Mouse (Mus musculus) CD4-positive helper T cell, adult 2 months (primary cell): ENCODE results near the gene BC067074.
"Not testable (repeated sequence)": the region's sequence is repeated elsewhere in the genome, so short reads cannot be mapped to it uniquely, and the experiment has no call there.

Experiments
- DNase-seq: peaks from one replicate; pipeline ENCODE4 v3.0.0-alpha.2; 2012; ENCODE audit warnings: low read depth, missing footprints, low spot score

The BC067074 gene

GRCm38 (mm10) chr13:113292975-113293706 lies at the start of gene BC067074:
Gene BC067074, plus strand, starts transcription at chr13:113293159.
- DNase-seq = no peak

- peak; percentile 58 for DNase-seq
Observed at GRCm38 (mm10) chr13:113245025-113245424, 47.9 kb upstream of the BC067074 start.

- not testable (repeated sequence) for DNase-seq
Observed at GRCm38 (mm10) chr13:113252580-113252979, 40.4 kb upstream of the BC067074 start.

DNA sequence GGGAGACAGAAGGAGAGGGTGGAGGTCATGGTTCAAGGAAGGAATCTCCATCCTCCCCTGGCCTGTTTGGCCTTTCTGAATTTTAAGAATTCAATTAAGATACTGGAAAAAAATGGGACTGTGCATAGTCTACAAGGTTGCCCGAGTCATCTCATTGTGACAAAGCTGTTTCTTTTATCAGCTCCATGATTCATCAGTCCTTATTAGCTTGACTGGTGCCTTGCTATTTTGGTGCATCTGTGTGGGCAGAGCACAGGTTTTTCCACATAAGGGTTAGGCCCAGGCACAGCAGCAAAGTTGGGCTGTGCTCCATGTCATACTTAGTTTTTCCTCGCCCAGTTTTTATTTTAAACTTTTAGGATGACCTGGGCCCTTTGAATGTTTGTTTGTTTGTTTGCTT lies 36.2 kb upstream of the BC067074 start:
- no peak for DNase-seq

GRCm38 (mm10) chr13:113257190-113257589 lies 35.8 kb upstream of the BC067074 start:
- DNase-seq = peak; percentile 23

DNA sequence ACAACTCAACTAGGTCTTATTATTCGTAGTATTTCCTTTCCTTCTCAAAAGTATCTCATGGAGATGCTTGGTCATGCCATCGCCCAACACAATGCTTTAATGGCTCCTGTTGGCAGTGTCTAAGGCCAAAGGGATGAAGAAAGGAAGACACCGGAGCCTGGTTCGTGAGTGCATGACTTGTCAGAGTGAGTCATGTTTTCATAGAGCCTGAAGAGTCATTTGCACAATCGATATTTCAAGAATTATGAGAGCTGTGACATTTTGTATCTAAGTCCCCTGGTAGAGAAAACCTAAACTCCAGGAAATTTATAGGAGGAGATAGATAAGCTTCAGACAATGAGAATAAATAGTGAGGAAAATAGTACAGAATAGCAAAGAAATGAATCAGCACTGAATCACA lies 33.7 kb upstream of the BC067074 start:
- DNase-seq = no peak

DNA sequence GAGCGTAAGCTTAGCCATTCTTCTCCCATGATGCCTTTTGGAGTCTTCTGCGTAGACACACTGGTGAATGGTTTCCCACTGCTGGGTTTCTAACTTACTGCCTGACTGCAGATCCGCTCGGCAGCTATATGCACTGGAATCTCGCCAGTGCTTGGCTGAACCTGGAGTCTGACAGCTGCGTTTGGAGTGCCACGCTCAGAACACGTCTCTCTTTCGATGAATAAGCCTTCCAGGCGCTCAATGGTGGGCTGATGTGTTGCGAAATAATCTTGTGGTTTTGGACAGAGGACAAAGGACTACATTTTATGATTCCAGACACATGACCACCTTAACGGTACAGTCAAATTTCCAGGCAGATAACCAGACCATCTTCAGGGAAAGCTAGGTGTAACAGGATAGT lies 30.1 kb upstream of the BC067074 start:
- no peak for DNase-seq

GRCm38 (mm10) chr13:113265257-113265656 lies 27.7 kb upstream of the BC067074 start:
- peak; percentile 26 for DNase-seq

- peak; percentile 63 for DNase-seq
Observed at GRCm38 (mm10) chr13:113266495-113266951, 26.4 kb upstream of the BC067074 start.

- no peak for DNase-seq
Observed at GRCm38 (mm10) chr13:113267204-113267603, 25.8 kb upstream of the BC067074 start.

DNA sequence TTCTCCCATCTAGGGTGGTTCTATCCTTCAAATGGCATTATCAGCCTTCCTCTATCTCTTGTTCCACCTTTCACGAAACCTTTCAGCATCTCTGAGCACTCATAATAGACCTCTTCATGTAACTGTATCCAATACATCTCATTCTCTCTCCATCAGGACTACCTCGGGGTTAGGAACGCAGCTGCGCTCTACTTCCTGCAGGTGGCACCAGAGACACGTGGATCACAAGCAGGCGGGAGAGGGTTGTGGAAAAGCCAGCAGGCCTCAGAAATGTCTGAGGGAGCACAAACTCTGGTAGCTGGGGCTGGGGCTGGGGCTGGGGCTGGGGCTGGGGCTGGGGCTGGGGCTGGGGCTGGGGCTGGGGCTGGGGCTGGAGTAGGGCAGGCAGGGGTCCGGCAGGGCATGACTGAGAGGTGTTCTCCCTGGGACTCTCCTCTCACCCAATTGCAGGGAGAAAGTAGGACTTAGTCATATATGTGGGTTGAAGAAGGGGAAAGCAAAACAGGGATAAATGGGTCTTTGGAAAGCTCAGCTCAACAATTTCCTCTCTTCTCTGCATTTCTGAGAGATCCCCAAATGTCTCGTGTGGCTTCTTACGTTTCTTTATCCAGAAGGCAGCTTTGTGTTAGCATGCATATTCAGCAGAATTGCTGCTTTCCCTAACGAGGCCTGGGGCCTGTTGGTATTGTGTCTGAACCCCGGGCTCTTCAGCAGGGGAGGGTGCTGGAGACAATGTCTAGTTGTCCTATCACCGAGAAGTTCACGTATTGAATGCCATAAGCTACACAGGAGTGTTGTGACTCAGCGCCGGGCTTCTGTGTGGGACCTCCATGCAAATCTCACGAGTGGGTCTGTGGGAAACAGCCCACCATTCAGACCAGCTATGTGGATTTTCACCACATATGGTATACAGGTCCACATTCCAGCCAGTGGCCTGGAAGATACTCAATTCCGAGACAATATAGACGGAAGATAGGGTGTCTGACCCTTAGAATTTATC lies 22.9 kb upstream of the BC067074 start:
- peak; percentile 65 for DNase-seq

DNA sequence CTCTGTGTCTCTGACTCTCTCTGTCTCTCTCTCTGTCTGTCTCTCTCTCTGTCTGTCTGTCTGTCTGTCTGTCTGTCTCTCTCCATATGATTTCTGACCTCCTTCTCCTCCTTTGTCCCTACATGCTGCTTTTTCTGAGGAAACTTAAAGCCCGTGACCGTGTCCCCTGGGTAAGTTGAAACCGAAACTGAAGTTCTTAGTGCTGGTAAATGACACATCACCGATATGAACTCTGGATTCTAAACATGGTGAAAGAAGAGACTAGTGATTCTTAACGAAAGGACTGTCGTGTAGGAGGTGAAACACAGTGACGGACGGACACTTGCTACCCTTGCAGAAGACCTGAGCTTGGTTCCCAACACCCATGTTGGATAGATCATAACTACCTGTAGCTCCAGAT lies 21.8 kb upstream of the BC067074 start:
- peak; percentile 35 for DNase-seq

GRCm38 (mm10) chr13:113287141-113287540 lies 5.8 kb upstream of the BC067074 start:
- no peak for DNase-seq

DNA sequence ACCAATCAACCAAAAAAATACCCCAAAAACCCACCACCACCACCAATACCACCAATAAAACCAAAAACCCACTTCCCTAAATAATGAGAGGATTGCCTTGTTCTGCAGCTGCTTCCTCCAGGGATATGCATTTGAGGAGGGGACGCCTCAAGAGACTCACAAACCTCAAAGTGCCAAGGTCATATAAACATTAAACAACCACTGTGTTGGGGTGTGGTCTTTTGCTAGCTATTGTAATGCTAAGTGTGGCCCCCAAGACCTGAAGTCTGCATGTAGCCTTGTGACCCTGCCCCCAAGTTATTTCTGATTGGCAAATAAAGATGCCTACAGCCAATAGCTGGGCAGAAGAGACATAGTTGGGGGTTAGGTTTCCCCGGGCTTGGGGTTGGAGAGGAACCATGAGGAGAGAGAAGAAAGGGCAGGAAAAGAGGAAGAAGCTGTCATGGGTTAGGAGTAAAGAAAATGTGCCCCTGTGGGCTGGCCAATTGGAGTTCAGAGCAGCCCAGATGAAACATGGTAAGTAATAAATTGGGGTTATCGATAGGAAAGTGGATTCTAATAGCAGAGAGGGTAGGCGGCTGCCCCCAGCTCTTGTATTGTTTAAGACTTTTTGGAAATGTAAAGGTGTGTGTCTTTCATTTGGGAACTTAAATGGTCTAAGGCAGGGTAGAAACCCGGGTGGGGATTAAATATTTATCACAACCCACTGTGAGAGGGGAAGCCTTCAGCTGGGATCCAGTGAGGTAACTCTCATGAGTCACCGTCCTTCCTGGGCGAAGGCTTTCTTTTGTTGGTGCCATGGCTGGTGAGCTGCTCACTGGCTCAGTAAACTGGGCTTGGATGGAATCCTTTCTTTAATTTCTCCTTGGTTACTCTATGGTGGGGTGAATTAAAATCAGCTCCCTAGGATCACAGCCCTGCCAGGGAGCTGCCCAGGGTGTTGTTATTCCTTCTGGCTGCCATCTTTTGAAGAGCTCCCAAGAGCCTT lies 4.5 kb upstream of the BC067074 start:
- DNase-seq = no peak

GRCm38 (mm10) chr13:113289760-113290159 lies 3.2 kb upstream of the BC067074 start:
- no peak for DNase-seq

GRCm38 (mm10) chr13:113292001-113292400 lies 958 bp upstream of the BC067074 start:
- DNase-seq = no peak

DNA sequence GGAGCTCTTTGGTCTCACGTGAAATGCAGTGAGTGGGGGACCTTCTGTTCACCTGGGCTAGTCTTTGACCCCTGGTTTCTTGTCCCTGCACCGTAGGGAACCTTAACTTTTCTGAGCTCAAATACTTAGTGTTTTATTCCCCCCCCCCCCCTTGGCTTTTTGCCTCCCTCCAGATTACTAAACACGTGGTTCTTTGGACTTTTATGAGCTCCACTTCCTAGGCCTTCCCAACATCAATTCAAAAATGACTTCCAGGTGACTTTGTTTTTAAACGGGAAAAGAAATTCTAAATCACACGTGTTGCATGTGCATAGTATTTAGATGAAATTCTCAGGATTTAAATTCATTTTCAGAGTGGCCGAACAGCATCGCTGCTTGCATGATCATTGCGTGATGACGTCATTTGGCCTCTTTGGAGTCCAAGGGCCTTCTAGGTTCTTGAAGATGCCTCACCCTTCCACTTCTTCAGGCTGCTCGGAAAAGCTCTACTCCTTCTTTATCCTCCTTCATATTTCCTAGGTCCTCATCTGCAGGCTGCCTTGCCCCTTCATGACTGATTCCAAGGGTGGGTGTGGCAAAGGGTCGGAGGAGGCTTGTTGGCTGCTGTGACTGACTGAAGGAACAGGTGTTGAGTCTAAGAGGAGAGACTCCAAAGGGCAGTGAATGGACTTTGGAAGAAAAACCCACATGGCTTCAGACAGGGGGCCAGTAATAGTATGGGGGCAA lies 911 bp downstream of the BC067074 start:
- DNase-seq = no peak

DNA sequence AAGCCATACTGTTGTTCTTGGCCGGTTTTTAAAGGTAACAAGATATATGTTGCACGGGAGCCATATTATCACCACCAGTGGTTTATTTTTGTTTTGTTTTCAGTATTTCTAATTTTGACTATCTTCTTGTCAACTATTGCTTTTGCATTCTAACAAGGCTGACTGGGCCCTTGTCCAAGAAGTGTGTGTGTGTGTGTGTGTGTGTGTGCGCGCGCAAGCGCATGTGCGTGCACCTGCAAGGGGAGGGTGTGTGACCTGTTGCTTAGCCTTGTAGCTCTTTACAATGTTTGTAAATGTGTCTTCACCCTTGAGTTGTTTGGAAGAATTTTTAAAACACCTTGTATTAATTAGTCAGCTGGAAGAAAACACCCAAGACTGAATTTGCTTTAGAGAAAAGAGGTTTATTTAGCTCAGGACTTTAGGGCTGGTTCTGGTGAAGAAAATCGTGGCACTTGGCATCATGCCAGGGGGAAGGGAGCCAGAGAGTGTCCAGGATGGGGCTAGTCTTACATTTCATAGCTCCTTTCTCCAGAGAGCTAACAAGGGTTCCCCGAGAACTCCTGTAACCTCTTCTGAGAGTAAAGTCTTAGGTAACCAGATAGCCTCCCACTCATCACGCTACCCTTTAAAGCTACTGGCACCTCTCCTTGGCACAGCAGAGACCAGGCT lies 3.0 kb downstream of the BC067074 start:
- DNase-seq = no peak

DNA sequence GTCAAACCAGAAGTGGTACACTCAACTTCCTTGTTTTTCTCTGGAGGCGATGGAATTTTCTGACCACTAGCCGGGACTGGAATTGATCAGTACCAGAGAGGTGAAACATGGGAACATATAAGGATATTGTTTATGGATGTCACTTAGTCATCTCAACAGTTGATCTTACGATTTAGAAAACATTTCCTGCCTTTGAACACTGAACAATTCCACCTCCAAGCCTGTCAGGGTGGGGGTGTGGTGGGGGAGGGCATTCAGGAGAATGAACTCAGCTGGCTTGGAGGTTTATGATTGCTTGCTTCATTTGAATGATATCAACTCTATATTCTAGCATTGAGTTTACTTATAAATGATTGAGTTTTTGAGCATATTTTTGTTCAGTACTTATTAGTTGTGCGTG lies 13.6 kb downstream of the BC067074 start:
- no peak for DNase-seq

DNA sequence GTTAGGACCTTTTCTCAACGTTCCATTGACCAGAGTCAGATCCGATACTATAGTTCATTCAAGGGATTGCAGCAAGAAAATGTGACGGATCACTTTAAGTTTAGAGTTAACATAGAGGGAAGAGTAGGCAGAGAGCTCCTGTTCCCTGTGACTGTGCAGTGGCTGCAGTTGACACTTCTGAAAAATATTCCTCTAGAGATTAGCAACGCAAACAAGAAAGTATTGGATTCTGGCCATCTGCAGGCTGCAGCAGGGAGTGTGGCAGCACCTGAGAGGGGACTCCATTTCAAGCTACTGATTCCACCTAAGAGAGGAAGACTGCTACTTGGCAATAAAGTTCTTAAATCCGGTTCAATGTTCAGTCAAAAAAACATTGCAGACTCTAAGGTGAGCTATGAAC lies 26.6 kb downstream of the BC067074 start:
- DNase-seq = no peak
